In the genomic region with DNA sequence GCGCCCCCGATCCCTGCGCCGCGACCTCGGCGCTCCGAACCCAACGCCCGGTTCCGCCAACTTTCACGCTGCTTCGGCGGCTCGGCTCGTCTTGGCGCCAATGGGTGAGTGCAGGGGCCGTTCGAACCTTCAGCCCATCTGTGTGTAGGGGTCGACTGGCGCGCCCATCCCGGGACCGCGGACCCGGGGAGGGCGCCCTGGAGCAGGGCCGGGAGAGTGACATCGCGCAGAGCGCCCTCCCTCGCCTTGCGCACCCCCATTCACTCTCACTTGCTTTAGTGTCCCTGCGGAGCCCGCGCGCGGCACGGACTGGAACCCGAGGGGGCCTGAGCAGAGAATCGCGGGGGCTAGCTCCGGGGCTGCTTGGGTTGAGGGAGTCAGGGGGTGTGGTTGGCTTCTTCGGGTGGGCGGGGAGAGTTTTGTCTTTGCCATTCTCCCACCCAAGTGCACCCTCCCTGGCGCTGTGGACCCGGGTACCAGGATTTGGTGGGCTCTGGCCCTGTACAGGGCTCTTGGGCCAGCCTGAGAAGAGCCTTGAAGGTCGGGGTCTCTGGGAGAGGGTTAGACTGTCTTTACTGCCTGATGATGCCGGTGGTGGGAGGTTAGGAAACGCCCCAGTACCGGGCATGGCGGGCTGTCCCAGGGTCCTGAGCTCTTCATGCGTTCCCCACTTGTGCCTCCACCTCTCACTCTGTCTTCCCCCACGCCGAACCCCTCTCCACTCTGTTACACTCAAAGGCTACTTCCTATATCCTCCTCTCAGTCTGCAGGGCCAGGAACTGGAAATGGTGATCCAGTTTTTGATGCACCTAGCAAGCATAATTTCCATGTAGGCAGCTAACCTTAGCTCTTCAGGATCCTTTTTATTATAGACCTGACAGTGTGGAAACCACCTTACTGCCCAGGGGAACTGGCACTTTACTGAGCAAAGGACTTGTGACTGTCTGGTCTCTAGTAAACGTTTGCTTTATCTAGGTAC, we compare ENCODE assay signal across 8 mouse cellular contexts. TPM values are rescaled to one million over a fixed set of nuclear protein-coding genes. Genes with fewer than 3 reads are reported as not detected.
A peak's percentile ranks its signal among the peaks of the same experiment; 100 is the strongest.
DNase-seq lines count a peak whose midpoint lies in the region; ATAC-seq and TF ChIP-seq lines count a peak whose summit lies in the region.

No protein-coding gene starts in this region.

- H3K4me2 ChIP-seq in forebrain, embryonic 12.5 days = peak overlapping the region; percentile 65
- H3K4me2 ChIP-seq in hindbrain, postnatal 0 days (ENCODE audit: low read depth, low read length) = peak overlapping the region; percentile 60
- peak overlapping the region; percentile 65 for H3K4me2 ChIP-seq in limb, embryonic 15.5 days
- H3K4me2 ChIP-seq in midbrain, embryonic 15.5 days = peak overlapping the region; percentile 65

- no peaks in the 10 kb centered on the region for H3K36me3 ChIP-seq in forebrain, embryonic 12.5 days (replicated peaks)
- no peaks in the 10 kb centered on the region for H3K36me3 ChIP-seq in hindbrain, postnatal 0 days (ENCODE audit: insufficient read depth, low read length)
- no peaks in the 10 kb centered on the region for H3K36me3 ChIP-seq in limb, embryonic 15.5 days
- no peaks in the 10 kb centered on the region for H3K36me3 ChIP-seq in midbrain, embryonic 15.5 days (replicated peaks)
- H3K36me3 ChIP-seq in testis, adult 2 months (ENCODE audit: control insufficient read depth, insufficient read depth, low read length) = no peaks in the 10 kb centered on the region

- intact Hi-C loops in left cerebral cortex, adult 2 months (cut with DNase I) = loop anchor here (2.0 to 10.0 kb wide), 6 partner anchors 63 to 489 kb away; no protein-coding TSS in a partner anchor

- TF ChIP-seq CTCF in left cerebral cortex, adult 2 months (IDR thresholded peaks at IDR 0.05) = no peak
- TF ChIP-seq CTCF in hindbrain, postnatal 0 days (IDR thresholded peaks at IDR 0.05; ENCODE audit: low read depth) = no peak
- no peak for TF ChIP-seq CTCF in testis, adult 2 months (IDR thresholded peaks at IDR 0.05; ENCODE audit: control insufficient read depth, insufficient read depth, insufficient replicate concordance, low read depth, low read length)

- H3K27ac ChIP-seq in left cerebral cortex, adult 2 months = peak overlapping the region; percentile 83
- H3K27ac ChIP-seq in forebrain, embryonic 12.5 days = peak overlapping the region; percentile 69
- H3K27ac ChIP-seq in hindbrain, postnatal 0 days = peak overlapping the region; percentile 60
- peak overlapping the region; percentile 76 for H3K27ac ChIP-seq in limb, embryonic 15.5 days
- peak overlapping the region; percentile 85 for H3K27ac ChIP-seq in midbrain, embryonic 15.5 days
- peak overlapping the region; percentile 36 for H3K27ac ChIP-seq in testis, adult 2 months (ENCODE audit: control insufficient read depth, insufficient read depth, low read depth, low read length)

- peak; percentile 81 for ATAC-seq in forebrain, embryonic 12.5 days (ENCODE audit: low FRiP score)
- ATAC-seq in hindbrain, postnatal 0 days = peak; percentile 67
- peak; percentile 62; the same call in 1 of the 2 replicates for ATAC-seq in limb, embryonic 15.5 days (ENCODE audit: insufficient number of reproducible peaks, low FRiP score, low TSS enrichment, low read depth)
- ATAC-seq in midbrain, embryonic 15.5 days (replicated peaks) = peak; percentile 75

- no peaks in the 10 kb centered on the region for H3K9me3 ChIP-seq in forebrain, embryonic 12.5 days
- no peaks in the 10 kb centered on the region for H3K9me3 ChIP-seq in hindbrain, postnatal 0 days (ENCODE audit: low read length)
- no peaks in the 10 kb centered on the region for H3K9me3 ChIP-seq in limb, embryonic 15.5 days
- H3K9me3 ChIP-seq in midbrain, embryonic 15.5 days = no peaks in the 10 kb centered on the region

- H3K9ac ChIP-seq in forebrain, embryonic 12.5 days = peak overlapping the region; percentile 63
- peak overlapping the region; percentile 61 for H3K9ac ChIP-seq in hindbrain, postnatal 0 days (replicated peaks; ENCODE audit: low read length)
- peak overlapping the region; percentile 57 for H3K9ac ChIP-seq in limb, embryonic 15.5 days
- peak overlapping the region; percentile 72 for H3K9ac ChIP-seq in midbrain, embryonic 15.5 days

- peaks cover 4% of the 10 kb centered on the region; the same call in 1 of the 2 replicates for H3K4me1 ChIP-seq in forebrain, embryonic 12.5 days
- no peaks in the 10 kb centered on the region for H3K4me1 ChIP-seq in hindbrain, postnatal 0 days (ENCODE audit: insufficient read depth, low read length)
- peaks cover 6% of the 10 kb centered on the region; the same call in 1 of the 2 replicates for H3K4me1 ChIP-seq in limb, embryonic 15.5 days
- H3K4me1 ChIP-seq in midbrain, embryonic 15.5 days = peaks cover 3% of the 10 kb centered on the region; the same call in 1 of the 2 replicates
- H3K4me1 ChIP-seq in testis, adult 2 months (ENCODE audit: control insufficient read depth, insufficient read depth, low read length) = peaks cover 3% of the 10 kb centered on the region; the same call in 1 of the 2 replicates

- peak overlapping the region; percentile 57 for H3K4me3 ChIP-seq in left cerebral cortex, adult 2 months
- peak overlapping the region; percentile 57 for H3K4me3 ChIP-seq in forebrain, embryonic 12.5 days (replicated peaks)
- H3K4me3 ChIP-seq in hindbrain, postnatal 0 days (ENCODE audit: low read length) = peak overlapping the region; percentile 56
- H3K4me3 ChIP-seq in limb, embryonic 15.5 days = peak overlapping the region; percentile 59
- peak overlapping the region; percentile 70 for H3K4me3 ChIP-seq in midbrain, embryonic 15.5 days
- peak overlapping the region; percentile 87 for H3K4me3 ChIP-seq in testis, adult 2 months (ENCODE audit: control insufficient read depth, low read depth, low read length)

- WGBS in forebrain, embryonic 12.5 days = 21% methylated on average over 46 of the region's 56 CpGs
- 41% methylated on average over 51 of the region's 56 CpGs for WGBS in hindbrain, postnatal 0 days
- WGBS in limb, embryonic 15.5 days = 22% methylated on average over 56 of the region's 56 CpGs
- 26% methylated on average over 55 of the region's 56 CpGs for WGBS in midbrain, embryonic 15.5 days

- peaks cover 31% of the 10 kb centered on the region for H3K27me3 ChIP-seq in forebrain, embryonic 12.5 days
- no peaks in the 10 kb centered on the region for H3K27me3 ChIP-seq in hindbrain, postnatal 0 days (ENCODE audit: insufficient read depth, low read length)
- H3K27me3 ChIP-seq in limb, embryonic 15.5 days = peaks cover 10% of the 10 kb centered on the region; the same call in 1 of the 2 replicates
- peaks cover 3% of the 10 kb centered on the region; the same call in 1 of the 2 replicates for H3K27me3 ChIP-seq in midbrain, embryonic 15.5 days (replicated peaks)
- no peaks in the 10 kb centered on the region for H3K27me3 ChIP-seq in testis, adult 2 months (ENCODE audit: control insufficient read depth, insufficient read depth, low read length)

- peak; percentile 24 to 27 for DNase-seq in left cerebral cortex, adult 2 months (ENCODE audit: extremely low spot score in 1 of 2, low spot score in 2 of 2)
- DNase-seq in left cerebral cortex, adult 11 months (ENCODE audit: low spot score) = no peak
- DNase-seq in brain, embryonic 18.5 days (ENCODE audit: low read depth, low spot score) = peak; percentile 0
- DNase-seq in hindbrain, postnatal 0 days (ENCODE audit: low spot score) = peak; percentile 48

- no peak for TF ChIP-seq POLR2A in testis, adult 2 months (IDR thresholded peaks at IDR 0.05; ENCODE audit: control insufficient read depth, low read depth, low read length)

RNA-seq across cellular contexts. Expression of gene Sh3kbp1, which starts 0.8 kb away (rescaled TPM):
- total RNA-seq in left cerebral cortex, adult 2 months (2021) = 10 to 100 TPM; 57.5 to 61.3 TPM
- 31.1 and 31.2 TPM in 2 replicates for polyA plus RNA-seq in forebrain, embryonic 12.5 days (2016; fragmentation: Nextera tagmentation; extraction: Ambion mirVana)
- total RNA-seq in hindbrain, postnatal 0 days (2014; rRNA removed) = 42.0 and 45.5 TPM in 2 replicates
- polyA plus RNA-seq in hindbrain, postnatal 0 days (2015; fragmentation: Nextera tagmentation; extraction: Ambion mirVana) = 41.1 and 43.4 TPM in 2 replicates
- polyA plus RNA-seq in limb, embryonic 15.5 days (2015; fragmentation: Nextera tagmentation; extraction: Ambion mirVana) = 50.0 and 57.0 TPM in 2 replicates
- 44.5 TPM in 2 replicates for polyA plus RNA-seq in midbrain, embryonic 15.5 days (2015; fragmentation: Nextera tagmentation; extraction: Ambion mirVana)
- 68.0 and 74.8 TPM in 2 replicates for polyA plus RNA-seq in testis, adult 2 months (2012; rRNA removed)
